Mouse (Mus musculus): ENCODE data around the gene Hfe2. TPM values are rescaled to one million over a fixed set of nuclear protein-coding genes. Genes with fewer than 3 reads are reported as not detected.

Hfe2 gene
- polyA plus RNA-seq, 1 experiment: not detected

- 42% methylated on average over 10 of the region's 10 CpGs for WGBS
- Histone ChIP-seq H3K4me1 (ENCODE audit: control insufficient read depth, insufficient read depth, low read length) (peaks cover 3% of the 10 kb centered on the region), H3K4me3 (ENCODE audit: insufficient read depth, low read depth, low read length) (no peak overlapping the region), H3K27ac (ENCODE audit: insufficient read depth, low read depth, low read length) (no peak overlapping the region)
- TF ChIP-seq POLR2A (IDR thresholded peaks at IDR 0.05; ENCODE audit: insufficient read depth, low read depth, low read length) (no peak), CTCF (IDR thresholded peaks at IDR 0.05; ENCODE audit: insufficient read depth, low read depth, low read length) (no peak)
These were observed 33.8 kb downstream of the Hfe2 start for GRCm38 (mm10) chr3:96558668-96559196.

GRCm38 (mm10) chr3:96559398-96559910, 34.5 kb downstream of the Hfe2 start:
- peaks cover 3% of the 10 kb centered on the region for H3K4me1 ChIP-seq (ENCODE audit: control insufficient read depth, insufficient read depth, low read length)
- no peak overlapping the region for H3K27ac ChIP-seq (ENCODE audit: insufficient read depth, low read depth, low read length)
- peak overlapping the region; percentile 26 for H3K4me3 ChIP-seq (ENCODE audit: insufficient read depth, low read depth, low read length)
- WGBS: 70% methylated on average over 12 of the region's 12 CpGs
- TF ChIP-seq CTCF (IDR thresholded peaks at IDR 0.05; ENCODE audit: insufficient read depth, low read depth, low read length) (no peak), POLR2A (IDR thresholded peaks at IDR 0.05; ENCODE audit: insufficient read depth, low read depth, low read length) (no peak)

DNA sequence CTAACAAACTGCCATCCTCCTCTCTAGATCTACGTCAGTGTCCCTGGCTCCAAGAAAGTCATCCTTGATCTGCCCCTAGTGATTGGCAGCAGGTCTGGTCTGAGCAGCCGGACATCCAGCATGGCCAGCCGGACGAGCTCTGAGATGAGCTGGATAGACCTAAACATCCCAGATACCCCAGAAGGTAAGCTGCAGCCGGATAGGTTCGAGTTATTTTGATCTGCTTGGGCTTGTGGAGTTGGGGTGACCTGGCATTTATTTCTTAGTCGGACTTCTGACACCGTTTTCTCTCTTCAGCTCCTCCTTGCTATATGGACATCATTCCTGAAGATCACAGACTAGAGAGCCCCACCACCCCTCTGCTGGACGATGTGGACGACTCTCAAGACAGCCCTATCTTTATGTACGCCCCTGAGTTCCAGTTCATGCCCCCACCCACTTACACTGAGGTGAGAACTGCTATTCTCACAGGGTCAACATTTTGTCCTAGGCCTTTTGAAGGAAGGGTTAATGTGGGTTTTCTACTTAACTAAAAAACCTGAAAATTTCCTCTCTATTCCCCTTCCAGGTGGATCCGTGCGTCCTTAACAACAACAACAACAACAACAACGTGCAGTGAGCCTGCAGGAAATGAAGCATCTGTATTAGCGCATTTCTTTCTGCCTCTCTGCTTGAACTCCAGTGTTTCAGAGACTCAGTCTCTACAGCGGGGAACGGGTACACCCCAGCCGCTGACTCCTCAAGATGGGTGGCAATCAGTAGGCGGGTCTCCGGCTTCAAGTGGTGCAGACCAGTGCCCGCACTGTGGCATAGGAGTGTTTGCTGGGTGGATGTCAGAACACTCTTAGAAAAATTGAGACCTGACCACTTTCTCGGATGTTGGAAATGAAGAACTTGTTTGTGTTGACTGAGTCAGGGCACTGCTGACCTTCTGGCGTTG, 35.2 kb downstream of the Hfe2 start:
- no peak for TF ChIP-seq CTCF (IDR thresholded peaks at IDR 0.05; ENCODE audit: insufficient read depth, low read depth, low read length)
- TF ChIP-seq POLR2A (IDR thresholded peaks at IDR 0.05; ENCODE audit: insufficient read depth, low read depth, low read length): no peak
- WGBS: 76% methylated on average over 23 of the region's 23 CpGs
- H3K4me1 ChIP-seq (ENCODE audit: control insufficient read depth, insufficient read depth, low read length): peaks cover 6% of the 10 kb centered on the region
- peak overlapping the region; percentile 26 for H3K4me3 ChIP-seq (ENCODE audit: insufficient read depth, low read depth, low read length)
- H3K27ac ChIP-seq (ENCODE audit: insufficient read depth, low read depth, low read length): no peak overlapping the region

DNA sequence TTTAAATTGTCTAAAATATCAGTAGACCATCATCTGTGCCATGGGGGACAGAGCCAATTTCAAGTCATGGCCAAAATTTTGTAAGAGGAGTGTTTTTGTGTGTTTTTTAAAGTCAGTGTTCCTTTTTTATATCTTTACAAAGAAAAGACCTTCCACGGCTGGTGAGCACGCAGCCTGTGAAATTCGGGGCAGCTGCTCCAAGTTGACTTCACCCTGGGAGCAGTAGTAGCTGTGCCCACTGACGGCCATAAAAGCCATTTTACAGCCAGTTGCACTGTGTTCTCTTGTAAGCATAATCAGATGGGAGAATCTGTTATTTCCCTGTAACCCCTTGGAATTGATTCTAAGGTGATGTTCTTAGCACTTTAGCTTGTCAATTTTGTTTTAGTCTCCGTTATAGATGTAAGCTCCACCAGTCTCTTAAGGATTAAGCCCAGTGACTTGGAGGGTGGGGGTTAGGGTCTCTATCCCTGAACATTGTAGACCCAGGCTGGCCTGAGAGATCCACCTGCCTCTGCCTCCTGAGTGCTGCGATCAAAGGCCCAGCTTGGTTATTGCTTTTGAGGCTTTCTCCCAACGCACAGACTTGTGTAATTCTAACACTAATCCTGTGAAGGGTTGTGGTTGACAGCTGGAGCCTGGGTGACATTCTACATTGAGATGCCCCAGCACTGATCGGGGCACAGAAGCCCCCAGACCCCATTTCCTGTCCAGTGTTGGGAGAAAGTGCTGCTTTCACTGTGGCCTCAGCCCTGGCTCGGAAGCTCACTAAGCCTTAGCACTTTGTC, 36.1 kb downstream of the Hfe2 start:
- no peak for TF ChIP-seq POLR2A (IDR thresholded peaks at IDR 0.05; ENCODE audit: insufficient read depth, low read depth, low read length)

DNA sequence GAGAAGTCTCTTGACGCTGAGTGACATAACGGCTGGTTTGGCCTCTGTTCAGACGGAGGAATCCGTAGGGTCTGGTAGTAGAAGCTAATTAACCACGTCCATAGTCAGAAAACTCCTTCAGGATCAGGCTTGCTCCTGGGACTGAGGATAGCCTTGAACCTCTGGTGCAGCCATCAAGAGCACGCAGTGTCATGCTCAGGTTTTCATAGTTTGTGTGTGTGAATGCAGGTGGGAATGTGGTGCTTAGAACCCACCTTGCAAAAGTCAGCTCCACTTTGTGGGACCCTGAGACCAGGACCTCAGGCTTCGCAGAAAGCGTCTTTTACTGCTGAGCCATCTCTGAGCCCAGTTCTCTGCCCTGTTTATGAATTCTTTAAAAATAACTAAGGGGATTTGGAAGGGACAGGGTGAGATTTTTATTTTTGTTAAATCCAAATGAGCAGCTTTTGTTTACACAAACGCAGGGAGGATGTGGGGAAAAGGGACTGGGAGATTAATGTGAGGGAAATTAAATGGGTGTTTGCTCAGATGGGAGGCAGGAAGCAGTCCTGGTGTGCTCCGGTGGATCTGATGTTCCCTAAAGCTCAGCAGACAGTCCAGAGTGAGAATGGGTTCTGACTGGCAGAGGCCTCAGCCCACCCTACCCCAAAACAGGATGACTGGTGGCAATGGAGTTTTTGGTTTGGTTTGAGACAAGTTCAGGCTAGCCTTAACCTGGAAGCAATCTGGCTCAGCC, 37.1 kb downstream of the Hfe2 start:
- 60% methylated on average over 10 of the region's 10 CpGs for WGBS
- no peak overlapping the region for H3K27ac ChIP-seq (ENCODE audit: insufficient read depth, low read depth, low read length)
- TF ChIP-seq POLR2A (IDR thresholded peaks at IDR 0.05; ENCODE audit: insufficient read depth, low read depth, low read length): no peak
- no peak for TF ChIP-seq CTCF (IDR thresholded peaks at IDR 0.05; ENCODE audit: insufficient read depth, low read depth, low read length)
- no peak overlapping the region for H3K4me3 ChIP-seq (ENCODE audit: insufficient read depth, low read depth, low read length)
- H3K4me1 ChIP-seq (ENCODE audit: control insufficient read depth, insufficient read depth, low read length): peaks cover 6% of the 10 kb centered on the region

More for the DNA sequence above, 36.1 kb downstream of the Hfe2 start:
- Histone ChIP-seq H3K27ac (ENCODE audit: insufficient read depth, low read depth, low read length) (no peak overlapping the region), H3K4me1 (ENCODE audit: control insufficient read depth, insufficient read depth, low read length) (peaks cover 6% of the 10 kb centered on the region), H3K4me3 (ENCODE audit: insufficient read depth, low read depth, low read length) (no peak overlapping the region)
- 84% methylated on average over 9 of the region's 9 CpGs for WGBS

- Histone ChIP-seq H3K4me3 (ENCODE audit: insufficient read depth, low read depth, low read length) (no peak overlapping the region), H3K27ac (ENCODE audit: insufficient read depth, low read depth, low read length) (no peak overlapping the region), H3K4me1 (ENCODE audit: control insufficient read depth, insufficient read depth, low read length) (peaks cover 4% of the 10 kb centered on the region)
- TF ChIP-seq POLR2A (IDR thresholded peaks at IDR 0.05; ENCODE audit: insufficient read depth, low read depth, low read length) (no peak), CTCF (IDR thresholded peaks at IDR 0.05; ENCODE audit: insufficient read depth, low read depth, low read length) (no peak)
- WGBS: 97% methylated on average over 8 of the region's 8 CpGs
These were observed 38.3 kb downstream of the Hfe2 start for GRCm38 (mm10) chr3:96563267-96563666.

DNA sequence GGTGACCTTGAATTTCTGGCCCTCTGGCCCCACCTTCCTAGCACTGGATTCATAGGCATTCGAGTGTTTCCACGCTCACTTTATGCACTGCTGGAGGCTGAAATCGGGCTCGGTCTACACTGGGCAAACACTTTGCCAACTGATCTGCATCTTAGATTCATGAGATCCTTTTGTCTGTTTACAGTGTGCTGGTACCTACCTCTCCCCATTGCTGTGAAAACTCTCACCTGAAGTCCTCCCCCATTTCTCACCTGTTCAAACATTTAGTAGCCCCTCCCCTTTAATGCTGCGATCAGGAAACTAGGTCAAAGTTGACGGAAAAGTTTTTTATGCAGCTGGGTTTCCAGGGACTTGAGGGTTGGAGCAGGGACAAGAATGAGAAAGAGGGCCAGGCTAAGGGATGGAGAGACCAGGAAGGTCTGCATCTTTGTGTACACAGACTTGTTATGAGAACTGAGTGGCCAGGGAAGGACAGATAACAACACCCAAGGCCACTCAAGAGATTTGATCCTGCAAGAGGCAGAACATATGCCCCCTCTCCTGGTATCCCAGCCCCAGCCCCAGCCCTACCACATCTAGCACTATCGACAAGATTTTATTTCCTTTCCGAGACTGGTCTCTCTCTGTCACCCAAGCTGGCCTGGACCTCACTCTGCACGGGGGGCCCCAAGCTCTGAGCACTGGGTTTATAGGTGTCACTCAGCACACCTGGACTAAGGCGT, 39.1 kb downstream of the Hfe2 start:
- TF ChIP-seq CTCF (IDR thresholded peaks at IDR 0.05; ENCODE audit: insufficient read depth, low read depth, low read length): no peak
- H3K4me1 ChIP-seq (ENCODE audit: control insufficient read depth, insufficient read depth, low read length): peaks cover 3% of the 10 kb centered on the region; the same call in 1 of the 2 replicates
- H3K4me3 ChIP-seq (ENCODE audit: insufficient read depth, low read depth, low read length): no peak overlapping the region
- H3K27ac ChIP-seq (ENCODE audit: insufficient read depth, low read depth, low read length): no peak overlapping the region
- 54% methylated on average over 10 of the region's 10 CpGs for WGBS

DNA sequence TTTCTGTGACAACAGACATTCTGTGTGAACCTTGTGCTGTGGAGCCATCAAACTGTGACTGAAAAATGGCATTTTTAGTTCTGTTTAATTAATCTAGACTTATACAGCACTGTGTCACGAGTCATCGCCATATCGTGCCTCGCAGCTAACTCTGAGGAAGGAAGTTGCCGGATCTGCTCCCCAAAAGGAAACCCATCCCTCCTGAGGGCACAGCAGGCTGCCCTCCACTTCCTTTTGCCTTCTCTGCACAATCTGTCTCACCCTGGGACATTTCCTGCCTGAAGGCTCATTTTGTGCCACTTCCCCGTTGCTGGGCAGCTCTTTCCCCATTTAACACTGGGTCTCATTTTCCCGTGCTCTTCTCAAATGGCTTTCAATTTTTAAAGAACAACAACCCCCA, 39.7 kb downstream of the Hfe2 start:
- Histone ChIP-seq H3K4me3 (ENCODE audit: insufficient read depth, low read depth, low read length) (no peak overlapping the region), H3K4me1 (ENCODE audit: control insufficient read depth, insufficient read depth, low read length) (peaks cover 3% of the 10 kb centered on the region; the same call in 1 of the 2 replicates), H3K27ac (ENCODE audit: insufficient read depth, low read depth, low read length) (no peak overlapping the region)
- TF ChIP-seq POLR2A (IDR thresholded peaks at IDR 0.05; ENCODE audit: insufficient read depth, low read depth, low read length): no peak
- no peak for TF ChIP-seq CTCF (IDR thresholded peaks at IDR 0.05; ENCODE audit: insufficient read depth, low read depth, low read length)
- 76% methylated on average over 7 of the region's 7 CpGs for WGBS
